Mouse (Mus musculus) CH12.LX (cell line): ENCODE data around the gene Keap1.

Source experiments
- CTCF ChIP-seq, 2 experiments: IDR thresholded peaks in 1 of 2; conservative IDR thresholded peaks in 1 of 2; 2 replicates each; pipeline ENCODE4 v1.5.1; 2011 to 2012; ENCODE audit warnings: low read depth in 2 of 2, low read length in 2 of 2, improper control_type of control experiment in 1 of 2, inconsistent platforms in 1 of 2, mild to moderate bottlenecking in 1 of 2, moderate library complexity in 1 of 2
- KAT2A ChIP-seq: IDR thresholded peaks from 2 replicates; pipeline ENCODE4 v1.6.1; 2012; ENCODE audit warnings: low read length, improper control_type of control experiment, inconsistent platforms; ENCODE audit not compliant: insufficient replicate concordance
- MAFK ChIP-seq: IDR thresholded peaks from 2 replicates; pipeline ENCODE4 v1.6.1; 2011; ENCODE audit warnings: low read length, improper control_type of control experiment; ENCODE audit not compliant: insufficient replicate concordance
- NRF1 ChIP-seq: IDR thresholded peaks from 2 replicates; pipeline ENCODE4 v1.6.1; 2014; ENCODE audit warnings: low read depth, mild to moderate bottlenecking, inconsistent platforms, low read length, improper control_type of control experiment, moderate library complexity
- POLR2A ChIP-seq: IDR thresholded peaks from 2 replicates; pipeline ENCODE4 v1.6.1; 2011; ENCODE audit warnings: low read depth, mild to moderate bottlenecking, improper control_type of control experiment, low read length
- RAD21 ChIP-seq: IDR thresholded peaks from 2 replicates; pipeline ENCODE4 v1.6.1; 2011; ENCODE audit warnings: low read depth, mild to moderate bottlenecking, low read length, improper control_type of control experiment, moderate library complexity
- UBTF ChIP-seq: IDR thresholded peaks from 2 replicates; pipeline ENCODE4 v1.6.1; 2012; ENCODE audit warnings: low read depth, mild to moderate bottlenecking, inconsistent platforms, low read length, improper control_type of control experiment, moderate library complexity
- USF2 ChIP-seq: conservative IDR thresholded peaks from 2 replicates; pipeline ENCODE4 v1.6.1; 2011; ENCODE audit warnings: low read depth, low read length, improper control_type of control experiment
- ZC3H11A ChIP-seq: IDR thresholded peaks from 2 replicates; pipeline ENCODE4 v1.6.1; 2012; ENCODE audit warnings: low read depth, mild to moderate bottlenecking, inconsistent platforms, low read length, improper control_type of control experiment
- ZNF384 ChIP-seq: IDR thresholded peaks from 2 replicates; pipeline ENCODE4 v1.6.1; 2012; ENCODE audit warnings: low read depth, low read length, improper control_type of control experiment, inconsistent platforms

DNA sequence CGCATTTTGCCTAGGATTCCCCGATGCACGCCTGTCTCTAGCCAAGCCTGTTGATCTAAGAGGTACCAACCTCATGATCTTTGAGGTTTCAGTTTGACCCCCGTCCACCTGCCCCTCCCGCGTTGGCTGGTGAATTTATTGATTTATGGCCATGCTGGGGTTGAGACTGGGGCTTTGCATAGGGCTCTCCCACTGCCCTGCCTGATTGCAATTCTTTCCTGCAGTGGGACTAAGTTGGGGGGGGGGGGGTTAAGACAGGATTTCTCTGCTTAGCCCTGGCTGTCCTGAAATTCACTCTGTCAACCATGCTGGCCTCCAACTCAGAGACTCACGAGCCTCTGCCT is 13.8 kb downstream of the Keap1 start:
- no peak for TF ChIP-seq ZNF384
- no peak for TF ChIP-seq POLR2A
- no peak for TF ChIP-seq NRF1
- TF ChIP-seq RAD21 = no peak
- TF ChIP-seq CTCF (conservative IDR thresholded peaks at IDR 0.05 in 1 of 2, IDR thresholded peaks at IDR 0.05 in 1 of 2; ENCODE audit: low read depth in 2 of 2, low read length in 2 of 2) = no peak
- no peak for TF ChIP-seq KAT2A
- TF ChIP-seq UBTF = no peak
- no peak for TF ChIP-seq USF2
- TF ChIP-seq MAFK = no peak
- TF ChIP-seq ZC3H11A = no peak
